Mouse (Mus musculus) olfactory bulb, adult 2 months (tissue): ENCODE data around the gene Sptlc2.

Experiments used
- CTCF ChIP-seq: fragments of 200-500 bp; IDR thresholded peaks from 2 replicates; pipeline ENCODE4 v1.5.1; 2012; ENCODE audit warnings: low read depth, mild to moderate bottlenecking, low read length, moderate library complexity; ENCODE audit not compliant: insufficient read depth
- POLR2A ChIP-seq: fragments of 200-500 bp; IDR thresholded peaks from 2 replicates; pipeline ENCODE4 v1.6.1; 2012; ENCODE audit warnings: mild to moderate bottlenecking, low read depth, low read length, moderate library complexity; ENCODE audit not compliant: insufficient read depth

DNA sequence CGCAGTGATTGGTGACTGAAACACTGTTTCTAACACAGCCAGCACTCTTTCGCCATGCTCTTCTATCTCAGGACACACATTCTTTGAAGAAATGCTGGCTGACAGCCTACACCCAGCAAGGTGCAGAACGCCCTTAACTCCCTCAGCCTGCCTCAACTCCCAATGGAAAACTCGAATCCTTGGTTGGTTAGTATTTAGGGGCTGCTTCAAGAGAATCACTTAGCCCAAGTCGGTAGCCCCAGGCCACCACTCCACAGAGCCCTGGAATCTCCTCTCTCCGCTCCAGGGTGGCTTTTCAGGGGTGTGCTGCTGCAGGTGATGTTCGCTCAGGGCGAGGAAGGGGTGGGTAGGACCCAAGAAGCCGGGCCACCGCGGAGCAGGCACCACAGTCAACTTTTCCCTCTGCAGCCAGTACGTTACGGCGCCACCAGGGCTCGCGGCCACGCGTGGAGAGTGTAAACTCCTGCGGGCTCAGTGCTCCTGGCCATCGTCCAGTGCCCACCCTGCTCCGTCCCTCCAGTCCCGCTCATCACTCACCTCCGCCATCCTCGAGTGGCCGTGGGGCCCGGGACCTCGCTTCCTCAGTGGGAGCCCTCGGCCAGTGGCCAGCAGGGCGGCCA is 89.0 kb downstream of the Sptlc2 start:
- TF ChIP-seq CTCF = no peak
- no peak for TF ChIP-seq POLR2A
